Mouse (Mus musculus) kidney, adult 2 months (tissue): ENCODE measurements around the gene Btk.

Experiments
- CTCF ChIP-seq: fragments of 200-500 bp; conservative IDR thresholded peaks from 2 replicates; pipeline ENCODE4 v1.5.1; 2011; ENCODE audit warnings: low read depth, mild to moderate bottlenecking, control low read depth, low read length, moderate library complexity, mixed read lengths; ENCODE audit not compliant: insufficient read depth, insufficient read length
- POLR2A ChIP-seq: fragments of 200-500 bp; IDR thresholded peaks from one replicate; pipeline ENCODE4 v1.6.1; 2011; ENCODE audit warnings: low read depth, low read length, control low read depth

GRCm38 (mm10) chrX:134621685-134622084 lies 38.3 kb upstream of the Btk start:
- TF ChIP-seq POLR2A: no peak
- no peak for TF ChIP-seq CTCF
